Mouse (Mus musculus) embryonic facial prominence, embryonic 13.5 days (tissue): ENCODE data around the gene Pcbp4. TPM values are rescaled to one million over a fixed set of nuclear protein-coding genes. Genes with fewer than 3 reads are reported as not detected.

ENCODE experiments used
- ATAC-seq: fragments of 200-750 bp; cut with Nextera tagmentation; 2 replicates; pipeline ENCODE4 v1.8.0; 2017; ENCODE audit warnings: low read depth; ENCODE audit not compliant: insufficient number of reproducible peaks, insufficient read depth, low FRiP score, low TSS enrichment
- H3K27ac ChIP-seq: fragments of 300-500 bp; sonication (generic); 2 replicates; pipeline ENCODE4 v1.5.1; 2015; ENCODE audit warnings: moderate library complexity, mild to moderate bottlenecking, inconsistent platforms
- H3K27me3 ChIP-seq: fragments of 300-500 bp; sonication (generic); 2 replicates; pipeline ENCODE4 v1.6.1; 2015; ENCODE audit warnings: mild to moderate bottlenecking, inconsistent platforms
- H3K36me3 ChIP-seq: fragments of 300-500 bp; sonication (generic); 2 replicates; pipeline ENCODE4 v1.6.1; 2015; ENCODE audit warnings: mild to moderate bottlenecking, inconsistent platforms
- H3K4me1 ChIP-seq: fragments of 300-500 bp; sonication (generic); 2 replicates; pipeline ENCODE4 v1.6.1; 2015; ENCODE audit warnings: inconsistent platforms
- H3K4me2 ChIP-seq: fragments of 300-500 bp; sonication (generic); 2 replicates; pipeline ENCODE4 v1.6.1; 2015; ENCODE audit warnings: moderate library complexity, mild to moderate bottlenecking, inconsistent platforms
- H3K4me3 ChIP-seq: fragments of 300-500 bp; sonication (generic); 2 replicates; pipeline ENCODE4 v1.5.1; 2015; ENCODE audit warnings: mild to moderate bottlenecking, inconsistent platforms
- H3K9ac ChIP-seq: fragments of 300-500 bp; sonication (generic); 2 replicates; pipeline ENCODE4 v1.6.1; 2015; ENCODE audit warnings: mild to moderate bottlenecking, inconsistent platforms
- H3K9me3 ChIP-seq: fragments of 300-500 bp; sonication (generic); 2 replicates; pipeline ENCODE4 v1.6.1; 2016; ENCODE audit warnings: inconsistent platforms
- WGBS: fragments of 180-500 bp; shearing (Covaris S2); methylation state at CpG from one replicate; pipeline ENCODE4 v1.1.7; 2015; ENCODE audit warnings: mixed read lengths; 5-methylcytosine and 5-hydroxymethylcytosine counted together
- polyA plus RNA-seq: library from polyadenylated mRNA; unstranded; fragments of >200 nt; fragmentation: Nextera tagmentation; extraction: Ambion mirVana; gene quantifications from 2 replicates; pipeline ENCODE4 v1.2.1, GENCODE M21; 2015

The Pcbp4 gene
- polyA plus RNA-seq, 1 experiment from 2014 or later: 133 TPM

DNA sequence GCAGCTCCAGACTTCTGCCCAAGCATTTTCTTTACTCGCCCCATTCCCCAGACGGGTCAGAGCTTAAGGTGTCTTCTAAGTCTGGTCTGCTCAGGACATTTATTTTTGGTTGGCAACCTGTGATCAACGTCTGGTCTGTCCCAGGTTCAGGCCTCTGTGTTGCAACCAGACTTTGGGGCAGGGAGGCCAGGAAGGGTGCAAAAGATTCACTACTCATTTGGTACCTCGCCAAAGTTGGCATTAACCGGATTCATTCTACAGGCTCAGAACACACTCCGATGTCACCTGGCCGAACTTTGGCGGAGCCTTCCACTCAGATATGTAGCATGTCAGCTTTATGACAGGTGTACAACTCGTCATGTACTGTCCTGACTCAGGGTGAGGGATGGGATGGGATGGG lies 5.1 kb upstream of the Pcbp4 start:
- H3K4me2 ChIP-seq: peak overlapping the region; percentile 89
- peak overlapping the region; percentile 56 for H3K4me3 ChIP-seq
- H3K36me3 ChIP-seq: 0 out of 2 replicates have a peak, but pooled peaks cover 5% of the 10 kb centered on the region
- H3K27ac ChIP-seq: peak overlapping the region; percentile 81
- 35% methylated on average over 9 of the region's 9 CpGs for WGBS
- no peaks in the 10 kb centered on the region for H3K27me3 ChIP-seq
- peaks cover 71% of the 10 kb centered on the region for H3K4me1 ChIP-seq
- no peaks in the 10 kb centered on the region for H3K9me3 ChIP-seq
- ATAC-seq: no peak; the same call in 1 of the 2 replicates
- peak overlapping the region; percentile 80; the same call in 1 of the 2 replicates for H3K9ac ChIP-seq

- peak overlapping the region; percentile 89 for H3K4me2 ChIP-seq
- peaks cover 75% of the 10 kb centered on the region for H3K4me1 ChIP-seq
- H3K9me3 ChIP-seq: no peaks in the 10 kb centered on the region
- ATAC-seq: no peak; the same call in 1 of the 2 replicates
- peak overlapping the region; percentile 56 for H3K4me3 ChIP-seq
- H3K36me3 ChIP-seq: 0 out of 2 replicates have a peak, but pooled peaks cover 5% of the 10 kb centered on the region
- WGBS: under 1% methylated on average over 23 of the region's 23 CpGs
- H3K27me3 ChIP-seq: no peaks in the 10 kb centered on the region
- H3K27ac ChIP-seq: peak overlapping the region; percentile 81
- H3K9ac ChIP-seq: peak overlapping the region; percentile 80
Observed at GRCm38 (mm10) chr9:106448498-106449031, 4.5 kb upstream of the Pcbp4 start.

DNA sequence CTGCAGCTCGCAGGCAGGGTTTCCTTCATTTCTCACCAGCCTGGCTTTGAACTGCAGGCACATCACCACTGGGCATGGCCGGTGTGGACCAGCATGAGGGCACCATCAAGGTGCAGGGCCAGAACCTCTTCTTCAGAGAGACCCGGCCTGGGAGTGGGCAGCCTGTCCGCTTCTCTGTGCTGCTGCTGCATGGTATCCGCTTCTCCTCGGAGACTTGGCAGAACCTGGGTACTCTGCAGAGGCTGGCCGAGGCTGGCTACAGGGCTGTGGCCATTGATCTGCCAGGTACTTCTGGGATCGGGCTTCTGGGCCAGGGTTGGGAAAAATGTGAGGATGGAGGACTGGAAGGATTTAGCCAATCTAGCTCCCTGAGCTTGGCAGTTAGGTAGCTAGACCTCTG lies 3.1 kb upstream of the Pcbp4 start:
- Histone ChIP-seq H3K9me3 (no peaks in the 10 kb centered on the region), H3K4me1 (peaks cover 83% of the 10 kb centered on the region), H3K4me2 (peak overlapping the region; percentile 44), H3K4me3 (no peak overlapping the region; the same call in 1 of the 2 replicates), H3K9ac (peak overlapping the region; percentile 33; the same call in 1 of the 2 replicates), H3K27ac (peak overlapping the region; percentile 68), H3K36me3 (0 out of 2 replicates have a peak, but pooled peaks cover 5% of the 10 kb centered on the region), H3K27me3 (no peaks in the 10 kb centered on the region)
- ATAC-seq: no peak
- 89% methylated on average over 8 of the region's 8 CpGs for WGBS

- Histone ChIP-seq H3K36me3 (0 out of 2 replicates have a peak, but pooled peaks cover 5% of the 10 kb centered on the region), H3K9me3 (no peaks in the 10 kb centered on the region), H3K4me2 (peak overlapping the region; percentile 44), H3K9ac (no peak overlapping the region), H3K4me3 (peak overlapping the region; percentile 6; the same call in 1 of the 2 replicates), H3K4me1 (peaks cover 86% of the 10 kb centered on the region), H3K27ac (peak overlapping the region; percentile 68), H3K27me3 (no peaks in the 10 kb centered on the region)
- ATAC-seq: no peak
- WGBS: 7% methylated on average over 9 of the region's 9 CpGs
Observed at GRCm38 (mm10) chr9:106450661-106451060, 2.4 kb upstream of the Pcbp4 start.

DNA sequence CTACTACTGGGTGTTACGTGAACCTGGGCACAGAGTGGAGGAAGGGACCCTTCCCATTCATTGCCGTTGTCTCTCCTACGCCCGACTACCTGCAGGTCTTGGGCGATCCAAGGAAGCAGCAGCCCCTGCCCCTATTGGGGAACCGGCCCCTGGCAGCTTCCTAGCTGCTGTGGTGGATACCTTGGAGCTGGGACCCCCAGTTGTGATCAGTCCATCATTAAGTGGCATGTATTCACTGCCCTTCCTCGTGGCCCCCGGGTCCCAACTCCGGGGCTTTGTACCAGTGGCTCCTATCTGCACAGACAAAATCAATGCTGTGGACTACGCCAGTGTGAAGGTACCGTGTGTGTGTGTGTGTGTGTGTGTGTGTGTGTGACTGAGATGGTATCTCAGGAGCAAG lies 1.8 kb upstream of the Pcbp4 start:
- H3K27ac ChIP-seq: peak overlapping the region; percentile 68
- H3K36me3 ChIP-seq: 0 out of 2 replicates have a peak, but pooled peaks cover 5% of the 10 kb centered on the region
- H3K4me2 ChIP-seq: peak overlapping the region; percentile 44; the same call in 1 of the 2 replicates
- 76% methylated on average over 11 of the region's 11 CpGs for WGBS
- H3K9ac ChIP-seq: 0 out of 2 replicates have a peak overlapping the region, but pooled peaks have one; percentile 1
- H3K9me3 ChIP-seq: no peaks in the 10 kb centered on the region
- ATAC-seq: no peak
- no peaks in the 10 kb centered on the region for H3K27me3 ChIP-seq
- H3K4me3 ChIP-seq: no peak overlapping the region
- H3K4me1 ChIP-seq: peaks cover 86% of the 10 kb centered on the region

- WGBS: 44% methylated on average over 2 of the region's 2 CpGs
- 0 out of 2 replicates have a peak, but pooled peaks cover 5% of the 10 kb centered on the region for H3K36me3 ChIP-seq
- H3K4me1 ChIP-seq: peaks cover 86% of the 10 kb centered on the region
- H3K4me2 ChIP-seq: peak overlapping the region; percentile 97; the same call in 1 of the 2 replicates
- peak overlapping the region; percentile 44; the same call in 1 of the 2 replicates for H3K27ac ChIP-seq
- H3K4me3 ChIP-seq: no peak overlapping the region
- no peaks in the 10 kb centered on the region for H3K9me3 ChIP-seq
- H3K27me3 ChIP-seq: no peaks in the 10 kb centered on the region
- 0 out of 2 replicates have a peak overlapping the region, but pooled peaks have one; percentile 11 for H3K9ac ChIP-seq
- ATAC-seq: no peak
Observed at GRCm38 (mm10) chr9:106451899-106452298, 1.2 kb upstream of the Pcbp4 start.

DNA sequence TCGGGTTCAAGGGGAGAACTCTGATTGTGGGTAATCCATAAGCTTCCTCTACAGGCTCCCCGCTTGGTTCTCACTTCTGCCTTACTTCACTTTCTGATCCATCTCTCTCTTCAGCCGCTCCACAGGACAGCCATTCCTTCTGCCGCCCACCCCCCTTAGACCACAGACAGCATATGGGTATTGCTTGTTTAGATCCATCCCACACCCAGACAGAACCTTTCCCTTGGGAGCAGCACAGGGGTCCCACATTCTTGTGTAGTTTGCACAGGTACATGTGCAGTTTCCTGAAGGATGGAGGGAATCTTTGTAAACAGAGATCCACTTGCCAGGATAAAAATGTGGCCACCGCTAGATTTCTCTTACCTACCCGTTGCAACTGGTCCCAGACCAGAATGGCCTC lies 740 bp upstream of the Pcbp4 start:
- Histone ChIP-seq H3K36me3 (0 out of 2 replicates have a peak, but pooled peaks cover 5% of the 10 kb centered on the region), H3K4me1 (peaks cover 89% of the 10 kb centered on the region), H3K27me3 (no peaks in the 10 kb centered on the region), H3K27ac (peak overlapping the region; percentile 44; the same call in 1 of the 2 replicates), H3K4me3 (peak overlapping the region; percentile 69; the same call in 1 of the 2 replicates), H3K4me2 (peak overlapping the region; percentile 97), H3K9me3 (no peaks in the 10 kb centered on the region), H3K9ac (no peak overlapping the region)
- ATAC-seq: no peak
- 28% methylated on average over 6 of the region's 6 CpGs for WGBS

DNA sequence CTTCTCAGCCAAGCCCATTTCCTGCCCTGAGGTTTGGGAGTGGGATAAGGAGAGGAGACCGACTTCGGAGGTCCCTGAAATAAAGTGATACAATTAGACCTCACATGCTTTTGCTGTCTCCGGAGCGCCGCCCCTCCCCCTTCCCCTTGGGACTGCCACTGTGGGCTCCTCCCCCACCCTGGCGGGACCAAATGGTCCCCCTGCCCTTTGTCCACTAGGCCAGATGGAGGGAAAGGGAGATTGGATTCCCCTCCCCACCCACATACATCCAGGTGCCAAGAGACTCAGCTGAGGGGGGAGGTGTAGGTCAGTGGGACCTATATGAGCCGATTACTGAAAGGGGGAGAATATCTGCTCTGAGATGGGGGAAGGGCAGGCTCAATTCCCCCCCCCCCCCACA lies 270 bp upstream of the Pcbp4 start:
- Histone ChIP-seq H3K9me3 (no peaks in the 10 kb centered on the region), H3K27ac (no peak overlapping the region; the same call in 1 of the 2 replicates), H3K9ac (peak overlapping the region; percentile 85; the same call in 1 of the 2 replicates), H3K4me1 (peaks cover 91% of the 10 kb centered on the region), H3K27me3 (no peaks in the 10 kb centered on the region), H3K36me3 (0 out of 2 replicates have a peak, but pooled peaks cover 5% of the 10 kb centered on the region), H3K4me3 (peak overlapping the region; percentile 69), H3K4me2 (peak overlapping the region; percentile 97)
- ATAC-seq: no peak
- 0% methylated on average over 7 of the region's 7 CpGs for WGBS

DNA sequence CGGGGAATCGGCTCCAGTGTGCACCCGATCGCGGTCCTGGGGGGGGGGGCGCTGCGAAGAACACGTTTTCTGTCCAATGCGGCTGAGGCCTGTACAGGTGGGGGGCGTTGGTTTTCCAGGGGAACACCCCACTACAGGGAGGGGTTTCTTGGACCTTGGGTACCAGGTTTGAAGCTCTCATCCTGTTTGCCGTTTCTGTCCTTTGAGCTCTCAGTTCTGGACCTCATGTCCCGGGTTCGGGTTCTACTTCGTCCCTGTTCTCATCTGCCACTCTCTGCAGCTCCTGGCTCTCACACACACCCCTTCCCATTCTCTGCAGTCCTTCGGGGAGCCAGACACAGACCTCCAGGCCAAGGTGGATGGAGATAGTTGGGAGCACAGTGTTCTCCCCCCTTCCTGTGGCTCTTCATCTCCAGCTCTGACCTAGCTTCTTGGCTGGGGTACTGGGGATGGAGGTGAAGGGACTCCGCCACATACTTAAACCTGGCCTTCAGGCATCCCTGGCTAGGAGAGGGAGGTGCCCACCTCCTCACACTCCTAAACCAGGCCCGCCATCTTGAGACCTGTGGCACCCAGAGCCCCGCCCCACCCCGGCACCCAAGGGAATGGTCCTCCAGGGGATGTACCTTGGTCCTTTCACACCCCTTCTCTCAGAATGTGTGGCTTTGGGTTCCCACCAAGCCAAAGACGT lies 1.1 kb downstream of the Pcbp4 start:
- H3K27ac ChIP-seq: peak overlapping the region; percentile 92

GRCm38 (mm10) chr9:106454888-106455681 lies 2.0 kb downstream of the Pcbp4 start:
- peaks cover 88% of the 10 kb centered on the region for H3K4me1 ChIP-seq
- no peaks in the 10 kb centered on the region for H3K27me3 ChIP-seq
- H3K9me3 ChIP-seq: no peaks in the 10 kb centered on the region
- 1% methylated on average over 17 of the region's 17 CpGs for WGBS
- H3K36me3 ChIP-seq: peaks cover 20% of the 10 kb centered on the region
- H3K4me3 ChIP-seq: peak overlapping the region; percentile 69
- ATAC-seq: 0 out of 2 replicates have a peak, but pooled peaks have one; percentile 38
- H3K27ac ChIP-seq: peak overlapping the region; percentile 92
- peak overlapping the region; percentile 85 for H3K9ac ChIP-seq
- peak overlapping the region; percentile 97 for H3K4me2 ChIP-seq

More for the DNA sequence above, 1.1 kb downstream of the Pcbp4 start:
- Histone ChIP-seq H3K36me3 (peaks cover 11% of the 10 kb centered on the region; the same call in 1 of the 2 replicates), H3K27me3 (no peaks in the 10 kb centered on the region), H3K4me1 (peaks cover 90% of the 10 kb centered on the region), H3K4me2 (peak overlapping the region; percentile 97), H3K9ac (peak overlapping the region; percentile 85), H3K9me3 (no peaks in the 10 kb centered on the region), H3K4me3 (peak overlapping the region; percentile 69)
- ATAC-seq: peak; percentile 22
- WGBS: 0% methylated on average over 13 of the region's 20 CpGs
